Mouse (Mus musculus) liver, adult 2 months (tissue): ENCODE measurements around the gene Gpr182. TPM values are rescaled to one million over a fixed set of nuclear protein-coding genes. Genes with fewer than 3 reads are reported as not detected.
A peak's percentile ranks its signal among the peaks of the same experiment; 100 is the strongest.
"Not testable (repeated sequence)": the region's sequence is repeated elsewhere in the genome, so short reads cannot be mapped to it uniquely, and the experiment has no call there.

ENCODE experiments used
- DNase-seq: peaks from one replicate; pipeline ENCODE4 v3.0.0-alpha.2; 2011; ENCODE audit warnings: low read depth, low spot score; ENCODE audit errors: extremely low read depth
- H3K27ac ChIP-seq: fragments of 200-500 bp; replicated peaks from 2 replicates; pipeline ENCODE4 v1.5.1; 2012; ENCODE audit warnings: low read depth, mild to moderate bottlenecking, control low read depth, inconsistent platforms, low read length; ENCODE audit not compliant: insufficient read depth
- H3K27me3 ChIP-seq: fragments of 200-500 bp; 2 replicates; pipeline ENCODE4 v1.6.1; 2012; ENCODE audit warnings: mild to moderate bottlenecking, moderate library complexity, low read length, inconsistent platforms; ENCODE audit not compliant: control insufficient read depth, insufficient read depth
- H3K36me3 ChIP-seq: fragments of 200-500 bp; 2 replicates; pipeline ENCODE4 v1.6.1; 2012; ENCODE audit warnings: low read length, inconsistent platforms; ENCODE audit not compliant: control insufficient read depth, insufficient read depth
- H3K4me1 ChIP-seq: fragments of 200-500 bp; 2 replicates; pipeline ENCODE4 v1.6.1; 2011; ENCODE audit warnings: low read length; ENCODE audit not compliant: control insufficient read depth, insufficient read depth
- H3K4me3 ChIP-seq: fragments of 200-500 bp; 2 replicates; pipeline ENCODE4 v1.5.1; 2011; ENCODE audit warnings: low read depth, mild to moderate bottlenecking, control low read depth, low read length, moderate library complexity; ENCODE audit not compliant: insufficient read depth
- H3K79me2 ChIP-seq: fragments of 200-500 bp; 2 replicates; pipeline ENCODE4 v1.6.1; 2012; ENCODE audit warnings: inconsistent platforms, mild to moderate bottlenecking, low read length, moderate library complexity; ENCODE audit not compliant: control insufficient read depth, insufficient read depth
- H3K9ac ChIP-seq: fragments of 200-500 bp; 2 replicates; pipeline ENCODE4 v1.6.1; 2012; ENCODE audit warnings: low read depth, mild to moderate bottlenecking, control low read depth, inconsistent platforms, low read length
- CTCF ChIP-seq: fragments of 200-500 bp; IDR thresholded peaks from 2 replicates; pipeline ENCODE4 v1.5.1; 2011; ENCODE audit warnings: low read depth, low read length, control low read depth
- POLR2A ChIP-seq: fragments of 200-500 bp; IDR thresholded peaks from 2 replicates; pipeline ENCODE4 v1.6.1; 2011; ENCODE audit warnings: low read length, control low read depth; ENCODE audit not compliant: insufficient read depth; ENCODE audit errors: extremely low read depth
- WGBS: fragments of 180-500 bp; shearing (Covaris S2); methylation state at CpG from one replicate; pipeline ENCODE4 v1.1.7; 2018; 5-methylcytosine and 5-hydroxymethylcytosine counted together
- polyA plus RNA-seq: library from polyadenylated mRNA; depleted of rRNA; stranded (reverse); fragments of >200 nt; gene quantifications from 2 replicates; pipeline ENCODE4 v1.2.3, GENCODE M21; 2012
- total RNA-seq: library from RNA; depleted of rRNA; stranded (reverse); fragments of >200 nt; gene quantifications from 2 replicates; pipeline ENCODE4 v1.2.3, GENCODE M21; 2014

Gene Gpr182
- total and polyA plus RNA-seq, 2 experiments: 4.8 to 26.2 TPM

GRCm38 (mm10) chr10:127766564-127766963 lies 15.0 kb upstream of the Gpr182 start:
- H3K9ac ChIP-seq: no peak overlapping the region
- H3K27ac ChIP-seq: no peak overlapping the region
- H3K27me3 ChIP-seq: no peaks in the 10 kb centered on the region
- no peak overlapping the region for H3K4me3 ChIP-seq
- DNase-seq: no peak
- 88% methylated on average over 1 of the region's 1 CpGs for WGBS
- H3K36me3 ChIP-seq: no peaks in the 10 kb centered on the region
- TF ChIP-seq POLR2A: no peak
- TF ChIP-seq CTCF: no peak
- no peaks in the 10 kb centered on the region for H3K79me2 ChIP-seq
- H3K4me1 ChIP-seq: peaks cover 7% of the 10 kb centered on the region

- Histone ChIP-seq H3K4me1 (peaks cover 13% of the 10 kb centered on the region), H3K36me3 (no peaks in the 10 kb centered on the region), H3K9ac (peak overlapping the region; percentile 4; the same call in 1 of the 2 replicates), H3K27me3 (no peaks in the 10 kb centered on the region), H3K79me2 (no peaks in the 10 kb centered on the region), H3K27ac (peak overlapping the region; percentile 49), H3K4me3 (no peak overlapping the region)
- 25% methylated on average over 12 of the region's 12 CpGs for whole genome bisulfite sequencing
- peak; percentile 99 for DNase-seq
- TF ChIP-seq POLR2A: no peak
- no peak for TF ChIP-seq CTCF
Observed at GRCm38 (mm10) chr10:127763914-127764680, 12.6 kb upstream of the Gpr182 start.

GRCm38 (mm10) chr10:127762926-127763325 lies 11.4 kb upstream of the Gpr182 start:
- not testable (repeated sequence) for DNase-seq
- WGBS: 92% methylated on average over 10 of the region's 10 CpGs

DNA sequence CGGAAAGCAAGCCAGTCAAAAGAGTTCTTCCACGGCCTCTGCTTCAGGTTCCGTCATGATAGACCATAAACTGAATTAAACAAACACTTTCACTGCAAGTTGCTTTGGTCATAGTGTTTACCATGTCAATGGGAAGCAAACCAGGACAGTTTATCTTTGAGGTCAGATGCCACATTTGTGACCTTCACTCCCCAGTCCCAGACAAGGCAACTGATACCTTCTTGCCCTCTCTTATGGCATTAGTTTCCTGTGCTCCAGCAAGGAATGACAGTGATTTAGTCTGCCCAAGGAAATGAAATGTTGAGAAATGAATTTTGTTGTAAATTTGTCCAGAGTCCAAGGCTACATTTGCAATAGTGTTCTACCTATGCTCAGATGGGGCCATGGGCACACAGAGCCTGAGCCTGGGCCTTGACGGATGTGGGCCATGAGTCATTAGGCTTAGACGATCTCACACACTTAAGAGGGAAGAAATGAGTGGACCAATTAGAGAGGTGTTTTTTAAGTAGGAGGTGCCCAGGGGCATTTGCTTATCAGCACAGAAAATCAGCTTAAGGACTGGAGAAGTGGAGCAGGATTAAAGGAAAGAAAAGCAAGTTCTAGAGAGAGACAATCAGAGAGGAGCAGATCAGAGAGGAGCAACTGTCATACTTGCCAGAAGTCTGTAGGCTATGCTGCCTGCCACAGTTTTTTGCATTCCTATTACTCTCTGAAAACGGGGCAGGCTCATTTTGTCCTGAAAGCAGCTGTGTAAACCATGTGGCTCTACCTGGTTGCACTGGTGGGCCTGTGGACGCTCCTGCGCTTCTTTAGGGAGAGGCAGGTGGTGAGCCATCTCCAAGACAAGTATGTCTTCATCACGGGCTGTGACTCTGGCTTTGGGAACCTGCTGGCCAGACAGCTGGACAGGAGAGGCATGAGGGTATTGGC lies 7.9 kb upstream of the Gpr182 start, which contains the start of the genes Rdh1 and Rdh16f1:
TSS of gene Rdh1 (plus strand) at position 541 of the 930 bp plus-strand sequence.
TSS of gene Rdh16f1 (plus strand) at position 607 of the 930 bp plus-strand sequence.
- peak; percentile 96 for DNase-seq
- no peaks in the 10 kb centered on the region for H3K27me3 ChIP-seq
- H3K4me3 ChIP-seq: no peak within 1 kb of the TSS
- H3K9ac ChIP-seq: no peak within 1 kb of the TSS
- no peaks in the 10 kb centered on the region for H3K36me3 ChIP-seq
- TF ChIP-seq POLR2A (no peak), CTCF (no peak)
- peaks cover 28% of the 10 kb centered on the region for H3K4me1 ChIP-seq
- H3K79me2 ChIP-seq: no peaks in the 10 kb centered on the region
- peak within 1 kb of the TSS; percentile 42 for H3K27ac ChIP-seq
- 41% methylated on average over 9 of the region's 9 CpGs for WGBS

More at GRCm38 (mm10) chr10:127762926-127763325, 11.4 kb upstream of the Gpr182 start:
- H3K9ac ChIP-seq, H3K79me2 ChIP-seq, H3K27ac ChIP-seq, H3K27me3 ChIP-seq, H3K36me3 ChIP-seq, H3K4me3 ChIP-seq: not testable (repeated sequence)
- peaks cover 20% of the 10 kb centered on the region for H3K4me1 ChIP-seq

GRCm38 (mm10) chr10:127755770-127756468 lies 4.4 kb upstream of the Gpr182 start:
- peak; percentile 40 for DNase-seq
- H3K9ac ChIP-seq: no peak overlapping the region
- H3K27ac ChIP-seq: peak overlapping the region; percentile 71

More at GRCm38 (mm10) chr10:127755770-127756468, 4.4 kb upstream of the Gpr182 start:
- H3K4me3 ChIP-seq: no peak overlapping the region
- no peaks in the 10 kb centered on the region for H3K27me3 ChIP-seq
- no peak for TF ChIP-seq CTCF
- no peak for TF ChIP-seq POLR2A
- H3K36me3 ChIP-seq: no peaks in the 10 kb centered on the region
- H3K79me2 ChIP-seq: no peaks in the 10 kb centered on the region
- 48% methylated on average over 18 of the region's 18 CpGs for WGBS
- H3K4me1 ChIP-seq: peaks cover 27% of the 10 kb centered on the region
